Mouse (Mus musculus) right cerebral cortex, postnatal 14 days (tissue): Measurements from ENCODE around the gene Inf2.

Experiments used
- DNase-seq: peaks from one replicate; pipeline ENCODE4 v3.0.0; 2022

Inf2 gene

DNA sequence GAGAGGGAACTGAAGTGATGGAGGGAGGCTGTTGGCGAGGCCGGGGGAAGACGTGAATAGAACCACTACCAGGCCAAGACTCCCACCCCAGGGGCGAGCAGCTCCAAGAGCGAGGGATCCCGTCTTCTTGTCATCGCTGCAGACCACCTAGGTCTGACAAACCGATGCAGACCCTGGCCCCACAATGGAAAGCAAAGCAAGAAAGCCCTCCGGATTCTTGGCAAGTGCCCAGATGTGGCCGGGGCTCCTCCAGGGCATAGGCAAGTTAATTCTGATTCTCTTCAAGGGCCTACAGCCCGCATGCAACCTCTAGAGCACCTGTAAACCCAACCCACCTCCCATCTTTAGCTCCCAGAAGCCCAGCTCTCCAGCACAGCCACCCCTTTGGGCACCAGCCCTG lies 74.7 kb downstream of the Inf2 start:
- no peak for DNase-seq

DNA sequence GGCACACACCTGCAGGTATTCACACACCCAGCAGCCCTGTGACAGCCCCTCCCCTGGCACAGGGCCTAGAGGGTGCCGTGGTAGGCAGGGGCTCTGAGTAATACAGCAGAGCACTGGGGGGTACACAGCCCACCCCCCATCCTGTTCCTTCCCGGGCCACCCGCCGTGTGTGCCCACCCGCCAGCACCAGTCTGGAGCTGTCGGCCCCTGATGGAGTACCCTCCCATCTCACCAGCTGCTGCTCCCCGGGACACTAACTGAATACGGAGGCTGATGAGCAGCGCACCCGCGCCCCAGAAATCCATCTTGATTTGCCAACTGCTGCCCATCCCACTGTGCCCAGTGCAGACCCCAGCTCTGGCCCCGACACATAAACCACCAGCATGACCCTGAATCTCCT lies 75.1 kb downstream of the Inf2 start:
- DNase-seq: no peak

DNA sequence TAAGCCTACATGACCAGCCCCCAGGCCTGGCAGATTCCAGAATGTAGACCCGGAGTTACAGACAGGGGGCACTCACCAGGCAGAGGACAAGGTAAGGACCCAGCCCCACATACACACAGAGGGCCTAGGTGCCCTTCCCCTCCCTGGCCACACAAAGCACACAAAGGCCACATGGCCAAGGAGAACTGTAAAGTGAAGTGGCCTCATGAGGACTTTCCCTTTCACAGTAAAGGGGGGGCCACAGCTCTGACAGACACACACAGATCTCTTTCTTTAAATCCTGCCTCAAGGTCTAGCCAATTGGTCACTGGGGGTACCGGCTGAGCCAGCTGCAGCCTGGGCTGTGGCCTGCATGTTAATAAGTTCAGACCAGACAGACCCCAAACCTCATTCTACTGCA lies 75.5 kb downstream of the Inf2 start:
- no peak for DNase-seq

DNA sequence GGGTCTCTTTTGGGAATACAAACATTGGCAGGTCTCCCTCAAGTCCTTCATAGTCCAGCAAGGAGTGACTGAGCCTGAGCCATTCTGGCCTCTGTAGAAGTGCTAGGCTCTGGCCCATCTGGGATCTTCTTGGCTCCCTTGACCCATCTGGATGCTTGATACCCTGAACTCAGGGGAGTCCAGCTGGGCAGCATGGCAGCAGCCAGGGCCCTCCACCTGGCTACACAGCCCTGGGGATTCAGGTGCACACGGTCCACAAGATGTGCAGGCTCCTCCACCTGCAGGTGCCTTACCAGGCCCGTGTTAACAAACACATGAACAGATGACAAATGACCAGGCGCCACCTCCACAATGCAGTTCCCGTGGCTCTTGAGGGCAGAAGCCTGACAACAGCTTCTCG lies 76.1 kb downstream of the Inf2 start:
- DNase-seq: no peak
